Mouse (Mus musculus): ENCODE data around the gene Spice1.
A peak's percentile ranks its signal among the peaks of the same experiment; 100 is the strongest.

DNA sequence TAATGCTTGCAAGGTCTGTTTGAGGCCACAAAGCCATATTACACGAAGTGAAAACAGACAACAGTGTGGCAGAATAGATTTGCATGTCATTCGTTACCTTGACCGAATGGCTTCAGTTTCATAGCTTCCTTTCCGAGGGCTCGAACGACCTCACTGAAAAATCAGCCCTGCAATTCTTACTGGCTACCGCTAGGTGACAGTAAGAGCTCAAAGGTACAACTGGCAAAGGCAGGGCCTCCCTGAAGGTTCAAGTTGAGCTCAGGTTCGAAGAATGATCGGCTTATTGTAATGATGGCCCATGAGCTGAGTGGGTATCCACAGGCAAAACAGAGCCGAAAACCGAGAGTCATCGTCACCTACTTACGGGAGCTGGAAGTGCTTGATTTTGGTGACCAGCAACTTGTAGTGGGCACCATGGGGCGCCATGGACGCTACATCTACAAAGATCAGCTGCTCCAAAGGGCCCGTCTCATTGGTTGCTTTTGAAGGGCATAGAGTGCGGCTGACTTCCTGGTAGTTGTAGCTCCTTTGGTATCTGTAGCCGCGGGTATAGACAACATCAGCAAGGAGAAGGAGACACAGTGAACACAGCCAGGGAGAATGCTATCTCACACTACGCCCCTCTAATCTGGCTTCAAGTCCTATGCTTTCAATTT, 47.4 kb upstream of the Spice1 start:
- peak; percentile 100 for TF ChIP-seq CTCF (conservative IDR thresholded peaks at IDR 0.05; ENCODE audit: low read length)
- no peak for TF ChIP-seq POU5F1 (IDR thresholded peaks at IDR 0.05; ENCODE audit: borderline replicate concordance, low read length)

Data from E14TG2a.4 (cell line).